Mouse (Mus musculus): Measurements from ENCODE around the gene H2-T24.

Gene H2-T24

GRCm38 (mm10) chr17:35991781-35992180, 28.6 kb downstream of the H2-T24 start:
- DNase-seq (ENCODE audit: low spot score in 2 of 2) = no peak

GRCm38 (mm10) chr17:35981776-35982175, 38.6 kb downstream of the H2-T24 start:
- DNase-seq (ENCODE audit: low spot score in 2 of 2) = no peak

- DNase-seq (ENCODE audit: low spot score in 2 of 2) = peak; percentile 50 to 58
Measured at GRCm38 (mm10) chr17:35980363-35980754, 40.0 kb downstream of the H2-T24 start.

- DNase-seq (ENCODE audit: low spot score in 2 of 2) = peak; percentile 95
Measured at GRCm38 (mm10) chr17:35979401-35980362, 40.7 kb downstream of the H2-T24 start, which contains the start of the genes Gnl1 and Prr3. Gene Gnl1 (plus strand): TSS chr17:35979851. Gene Prr3 (minus strand): TSS chr17:35980236.

- DNase-seq (ENCODE audit: low spot score in 2 of 2) = peak; percentile 92
Measured at GRCm38 (mm10) chr17:35978811-35979400, 41.5 kb downstream of the H2-T24 start.

GRCm38 (mm10) chr17:35972131-35972530, 48.2 kb downstream of the H2-T24 start:
- DNase-seq (ENCODE audit: low spot score in 2 of 2) = no peak

- DNase-seq (ENCODE audit: low spot score in 2 of 2) = peak; percentile 98 to 99
Measured at GRCm38 (mm10) chr17:35969418-35970389, 50.7 kb downstream of the H2-T24 start, which contains the start of gene Abcf1. Gene Abcf1 (minus strand): TSS chr17:35969761.

- DNase-seq (ENCODE audit: low spot score in 2 of 2) = no peak
Measured at GRCm38 (mm10) chr17:35967621-35968020, 52.7 kb downstream of the H2-T24 start.

GRCm38 (mm10) chr17:35963279-35963678, 57.1 kb downstream of the H2-T24 start:
- DNase-seq (ENCODE audit: low spot score in 2 of 2) = no peak

GRCm38 (mm10) chr17:35958533-35959223, 61.7 kb downstream of the H2-T24 start:
- no peak for DNase-seq (ENCODE audit: low spot score in 2 of 2)
